Mouse (Mus musculus) liver, adult 2 months (tissue): ENCODE results near the gene Gm49416. TPM values are rescaled to one million over a fixed set of nuclear protein-coding genes. Genes with fewer than 3 reads are reported as not detected.
A peak's percentile ranks its signal among the peaks of the same experiment; 100 is the strongest.

Experiments
- DNase-seq: peaks from one replicate; pipeline ENCODE4 v3.0.0-alpha.2; 2011; ENCODE audit warnings: low read depth, low spot score; ENCODE audit errors: extremely low read depth
- H3K27ac ChIP-seq: fragments of 200-500 bp; replicated peaks from 2 replicates; pipeline ENCODE4 v1.5.1; 2012; ENCODE audit warnings: low read depth, mild to moderate bottlenecking, control low read depth, inconsistent platforms, low read length; ENCODE audit not compliant: insufficient read depth
- H3K27me3 ChIP-seq: fragments of 200-500 bp; 2 replicates; pipeline ENCODE4 v1.6.1; 2012; ENCODE audit warnings: mild to moderate bottlenecking, moderate library complexity, low read length, inconsistent platforms; ENCODE audit not compliant: control insufficient read depth, insufficient read depth
- H3K36me3 ChIP-seq: fragments of 200-500 bp; 2 replicates; pipeline ENCODE4 v1.6.1; 2012; ENCODE audit warnings: low read length, inconsistent platforms; ENCODE audit not compliant: control insufficient read depth, insufficient read depth
- H3K4me1 ChIP-seq: fragments of 200-500 bp; 2 replicates; pipeline ENCODE4 v1.6.1; 2011; ENCODE audit warnings: low read length; ENCODE audit not compliant: control insufficient read depth, insufficient read depth
- H3K4me3 ChIP-seq: fragments of 200-500 bp; 2 replicates; pipeline ENCODE4 v1.5.1; 2011; ENCODE audit warnings: low read depth, mild to moderate bottlenecking, control low read depth, low read length, moderate library complexity; ENCODE audit not compliant: insufficient read depth
- H3K79me2 ChIP-seq: fragments of 200-500 bp; 2 replicates; pipeline ENCODE4 v1.6.1; 2012; ENCODE audit warnings: inconsistent platforms, mild to moderate bottlenecking, low read length, moderate library complexity; ENCODE audit not compliant: control insufficient read depth, insufficient read depth
- H3K9ac ChIP-seq: fragments of 200-500 bp; 2 replicates; pipeline ENCODE4 v1.6.1; 2012; ENCODE audit warnings: low read depth, mild to moderate bottlenecking, control low read depth, inconsistent platforms, low read length
- CTCF ChIP-seq: fragments of 200-500 bp; IDR thresholded peaks from 2 replicates; pipeline ENCODE4 v1.5.1; 2011; ENCODE audit warnings: low read depth, low read length, control low read depth
- POLR2A ChIP-seq: fragments of 200-500 bp; IDR thresholded peaks from 2 replicates; pipeline ENCODE4 v1.6.1; 2011; ENCODE audit warnings: low read length, control low read depth; ENCODE audit not compliant: insufficient read depth; ENCODE audit errors: extremely low read depth
- WGBS: fragments of 180-500 bp; shearing (Covaris S2); methylation state at CpG from one replicate; pipeline ENCODE4 v1.1.7; 2018; 5-methylcytosine and 5-hydroxymethylcytosine counted together
- polyA plus RNA-seq: library from polyadenylated mRNA; depleted of rRNA; stranded (reverse); fragments of >200 nt; gene quantifications from 2 replicates; pipeline ENCODE4 v1.2.3, GENCODE M21; 2012
- total RNA-seq: library from RNA; depleted of rRNA; stranded (reverse); fragments of >200 nt; gene quantifications from 2 replicates; pipeline ENCODE4 v1.2.3, GENCODE M21; 2014

The Gm49416 gene
- total and polyA plus RNA-seq, 2 experiments = not detected

- Histone ChIP-seq H3K9ac (no peak overlapping the region), H3K4me1 (no peaks in the 10 kb centered on the region), H3K27me3 (no peaks in the 10 kb centered on the region), H3K79me2 (no peaks in the 10 kb centered on the region), H3K27ac (no peak overlapping the region), H3K36me3 (peaks cover 74% of the 10 kb centered on the region), H3K4me3 (no peak overlapping the region)
- 95% methylated on average over 3 of the region's 3 CpGs for WGBS
- no peak for DNase-seq
- TF ChIP-seq CTCF (no peak), POLR2A (no peak)
Measured at GRCm38 (mm10) chr19:8914212-8914611, 25.5 kb downstream of the Gm49416 start.

- H3K9ac ChIP-seq = no peak overlapping the region
- H3K27ac ChIP-seq = no peak overlapping the region
- DNase-seq = no peak
- WGBS = 91% methylated on average over 3 of the region's 3 CpGs
- no peak overlapping the region for H3K4me3 ChIP-seq
- peaks cover 28% of the 10 kb centered on the region for H3K36me3 ChIP-seq
- no peaks in the 10 kb centered on the region for H3K27me3 ChIP-seq
- no peak for TF ChIP-seq CTCF
- no peak for TF ChIP-seq POLR2A
- H3K4me1 ChIP-seq = peaks cover 4% of the 10 kb centered on the region; the same call in 1 of the 2 replicates
- H3K79me2 ChIP-seq = peaks cover 4% of the 10 kb centered on the region; the same call in 1 of the 2 replicates
Measured at GRCm38 (mm10) chr19:8919000-8919399, 30.3 kb downstream of the Gm49416 start.

DNA sequence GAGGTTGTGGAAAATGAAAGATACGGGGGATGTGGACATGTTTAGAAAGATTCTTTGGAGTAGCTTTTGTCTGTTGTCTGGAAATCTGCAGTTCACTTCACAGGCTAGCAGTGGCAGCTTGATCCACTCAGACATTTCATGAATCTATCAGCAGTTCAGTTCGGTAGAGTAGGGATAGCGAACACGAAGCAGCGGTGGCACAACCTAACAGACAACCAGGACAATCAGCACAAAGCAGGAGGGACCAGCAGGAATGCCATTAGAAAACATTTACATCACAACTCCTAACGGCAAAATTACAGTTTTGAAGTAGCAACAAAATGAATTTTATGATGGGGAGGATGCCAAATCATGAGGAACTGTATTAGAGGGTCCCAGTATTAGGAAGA is 31.0 kb downstream of the Gm49416 start:
- Histone ChIP-seq H3K4me3 (no peak overlapping the region), H3K4me1 (peaks cover 4% of the 10 kb centered on the region; the same call in 1 of the 2 replicates), H3K27me3 (no peaks in the 10 kb centered on the region), H3K36me3 (peaks cover 23% of the 10 kb centered on the region), H3K9ac (no peak overlapping the region), H3K27ac (0 out of 2 replicates have a peak overlapping the region, but pooled peaks have one; percentile 66), H3K79me2 (peaks cover 4% of the 10 kb centered on the region; the same call in 1 of the 2 replicates)
- no peak for TF ChIP-seq CTCF
- TF ChIP-seq POLR2A = no peak
- WGBS = 79% methylated on average over 6 of the region's 6 CpGs
- DNase-seq = no peak

DNA sequence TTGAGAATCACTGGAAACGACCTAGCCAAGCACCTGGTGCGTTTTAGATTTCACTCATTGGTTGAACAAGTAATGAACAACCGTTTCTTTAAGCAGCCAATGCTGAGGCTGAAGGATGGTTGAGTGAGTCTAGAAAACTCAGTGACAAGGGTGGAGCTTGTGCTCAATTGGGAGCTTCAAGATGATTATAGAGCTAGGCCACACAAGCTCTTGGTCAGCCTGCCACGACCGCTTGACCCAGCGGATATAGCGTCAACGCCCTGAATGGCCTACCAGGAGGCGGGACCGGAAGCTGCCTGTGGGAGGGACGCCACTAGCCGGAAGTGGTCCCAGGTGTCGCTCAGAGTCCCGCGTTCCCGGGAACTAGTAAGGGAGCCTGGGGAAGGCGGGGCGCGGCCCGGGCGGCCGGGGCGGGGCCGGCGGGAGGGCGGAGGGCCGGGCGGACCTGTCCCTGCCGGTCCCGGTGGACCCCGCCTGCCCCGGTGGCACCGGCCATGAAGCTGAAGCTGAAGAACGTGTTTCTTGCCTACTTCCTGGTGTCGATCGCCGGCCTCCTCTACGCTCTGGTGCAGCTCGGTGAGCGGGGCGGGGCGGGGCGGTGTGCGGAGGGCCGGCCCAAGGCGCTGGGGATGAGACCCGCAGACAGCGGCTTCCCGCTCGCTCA is 31.5 kb downstream of the Gm49416 start, which contains the start of gene B3gat3:
Gene B3gat3, plus strand, starts transcription at position 302 of the 664 bp plus-strand sequence.
- Histone ChIP-seq H3K27ac (peak within 1 kb of the TSS; percentile 81), H3K79me2 (peaks cover 4% of the 10 kb centered on the region; the same call in 1 of the 2 replicates), H3K4me1 (peaks cover 4% of the 10 kb centered on the region; the same call in 1 of the 2 replicates), H3K4me3 (peak within 1 kb of the TSS; percentile 87), H3K9ac (peak within 1 kb of the TSS; percentile 87), H3K27me3 (no peaks in the 10 kb centered on the region), H3K36me3 (peaks cover 18% of the 10 kb centered on the region)
- TF ChIP-seq CTCF (no peak), POLR2A (peak; percentile 82)
- DNase-seq = peak; percentile 90
- WGBS = 3% methylated on average over 50 of the region's 50 CpGs

DNA sequence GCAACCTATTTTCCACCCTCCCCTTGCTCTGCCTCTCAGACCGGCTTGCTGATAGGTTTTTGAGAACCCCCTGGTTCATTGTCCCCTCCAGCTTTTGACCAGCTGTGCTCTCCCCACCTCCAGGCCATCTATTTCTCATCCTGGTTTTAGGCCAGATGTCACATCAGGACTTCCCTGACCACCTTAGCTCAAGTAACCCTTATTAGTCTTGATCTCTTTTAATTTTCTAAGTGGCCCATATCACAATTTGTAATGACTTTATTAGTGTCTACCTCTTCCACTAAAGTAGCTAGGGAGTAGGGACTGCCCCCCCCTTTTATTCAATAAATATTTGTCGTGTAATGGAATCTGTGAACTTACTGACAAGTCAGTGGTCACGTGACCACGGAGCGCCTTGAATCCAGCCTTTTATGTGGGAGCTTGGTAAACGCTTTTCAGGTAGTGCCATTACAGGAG is 32.1 kb downstream of the Gm49416 start:
- Histone ChIP-seq H3K27ac (peak overlapping the region; percentile 81), H3K4me1 (peaks cover 4% of the 10 kb centered on the region; the same call in 1 of the 2 replicates), H3K36me3 (peaks cover 12% of the 10 kb centered on the region), H3K9ac (peak overlapping the region; percentile 87), H3K4me3 (peak overlapping the region; percentile 87), H3K27me3 (no peaks in the 10 kb centered on the region), H3K79me2 (peaks cover 4% of the 10 kb centered on the region; the same call in 1 of the 2 replicates)
- WGBS = under 1% methylated on average over 6 of the region's 6 CpGs
- no peak for TF ChIP-seq POLR2A
- TF ChIP-seq CTCF = no peak
- peak; percentile 76 for DNase-seq

DNA sequence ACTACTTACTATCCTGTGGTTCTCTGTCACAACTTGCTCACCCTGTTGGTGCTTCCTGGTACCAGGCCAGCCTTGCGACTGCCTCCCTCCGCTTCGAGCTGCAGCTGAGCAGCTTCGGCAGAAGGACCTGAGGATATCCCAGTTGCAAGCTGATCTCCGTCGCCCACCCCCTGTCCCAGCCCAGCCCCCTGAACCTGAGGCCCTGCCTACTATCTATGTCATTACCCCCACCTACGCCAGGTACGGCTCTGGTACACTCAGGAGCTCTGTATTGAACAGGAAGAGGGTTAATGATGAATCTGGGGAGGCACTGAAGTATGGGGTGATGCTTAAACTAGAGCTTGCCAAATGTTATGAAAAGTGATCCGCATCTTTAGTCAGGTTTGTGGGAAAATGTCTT is 33.0 kb downstream of the Gm49416 start:
- H3K79me2 ChIP-seq = peaks cover 4% of the 10 kb centered on the region; the same call in 1 of the 2 replicates
- DNase-seq = no peak
- H3K9ac ChIP-seq = peak overlapping the region; percentile 10; the same call in 1 of the 2 replicates
- H3K36me3 ChIP-seq = peaks cover 7% of the 10 kb centered on the region; the same call in 1 of the 2 replicates
- TF ChIP-seq POLR2A (no peak), CTCF (no peak)
- H3K27ac ChIP-seq = 0 out of 2 replicates have a peak overlapping the region, but pooled peaks have one; percentile 2
- peak overlapping the region; percentile 27; the same call in 1 of the 2 replicates for H3K4me3 ChIP-seq
- H3K27me3 ChIP-seq = no peaks in the 10 kb centered on the region
- WGBS = 24% methylated on average over 9 of the region's 9 CpGs
- peaks cover 4% of the 10 kb centered on the region; the same call in 1 of the 2 replicates for H3K4me1 ChIP-seq
